Mouse (Mus musculus) thymus, postnatal 10 days (tissue): ENCODE measurements around the gene Pde10a.
"Not testable (repeated sequence)": the region's sequence is repeated elsewhere in the genome, so short reads cannot be mapped to it uniquely, and the experiment has no call there.

Experiments
- DNase-seq, 2 experiments: peaks; one replicate each; pipeline ENCODE4 v3.0.0; 2021; ENCODE audit warnings: low spot score in 2 of 2

Gene Pde10a

DNA sequence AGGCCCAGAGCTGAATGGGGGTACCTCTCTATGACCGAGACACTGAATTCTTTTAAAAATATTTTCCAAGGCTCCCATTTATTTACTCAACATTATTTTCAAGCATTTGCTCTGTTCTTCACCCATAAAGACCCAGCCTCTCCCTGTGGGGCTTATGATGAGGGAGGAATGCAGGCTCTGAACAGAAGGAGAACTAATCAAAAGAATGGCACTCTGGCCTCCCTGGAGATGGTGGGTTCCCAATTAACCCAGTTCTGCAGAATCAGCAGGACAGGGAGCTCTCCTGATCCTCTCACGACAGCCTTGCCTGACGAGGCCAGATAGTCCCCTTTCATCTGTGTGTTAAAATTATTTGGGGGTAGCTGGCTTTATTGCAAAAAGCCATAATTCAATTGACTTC lies 117.2 kb downstream of the Pde10a start:
- DNase-seq: no peak

DNA sequence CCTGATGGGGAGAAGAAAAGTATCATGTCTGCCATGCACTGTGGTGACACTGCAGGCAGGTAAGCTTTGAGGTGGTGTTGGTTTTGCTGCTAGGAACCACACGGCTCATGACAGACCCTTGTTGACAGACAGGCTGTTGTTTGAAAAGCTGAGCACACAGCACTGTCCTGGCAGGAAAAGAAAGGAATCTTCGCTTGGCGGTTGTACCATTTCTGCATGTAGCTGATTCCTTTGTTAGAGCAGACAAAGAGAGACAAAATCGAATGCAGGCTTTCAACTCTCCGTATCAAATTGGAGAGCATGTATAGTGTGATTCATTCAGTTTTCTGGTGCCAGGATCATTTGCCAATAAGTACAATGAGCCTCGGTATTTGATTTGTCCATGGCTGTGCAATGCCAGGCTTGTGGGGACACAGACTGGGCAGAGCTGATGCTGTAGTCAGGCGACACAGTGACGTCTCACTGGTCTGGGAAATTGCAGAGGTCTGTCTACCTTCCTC lies 122.2 kb downstream of the Pde10a start:
- DNase-seq: no peak

DNA sequence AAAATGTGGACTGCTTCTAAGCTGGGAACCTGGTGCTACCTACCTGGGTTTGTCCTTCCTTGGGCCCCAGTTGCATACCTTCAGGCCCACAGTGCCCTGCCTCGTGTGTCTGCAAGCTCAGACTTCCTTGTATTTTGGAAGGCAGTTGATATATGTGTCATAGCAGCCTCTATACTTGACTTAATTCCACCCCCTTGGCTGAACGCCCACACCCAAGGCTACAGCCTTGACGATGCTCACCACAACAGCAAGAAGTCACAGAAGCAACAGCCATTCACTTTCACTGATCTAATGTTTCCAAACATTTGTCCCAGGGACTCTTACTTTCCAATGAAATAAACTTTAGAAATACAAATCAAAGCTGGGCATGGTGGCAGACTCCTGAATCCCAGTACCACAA lies 123.1 kb downstream of the Pde10a start:
- no peak for DNase-seq

- DNase-seq: no peak
Observed at GRCm38 (mm10) chr17:8652681-8653262, 127.6 kb downstream of the Pde10a start.

- DNase-seq: no peak
Observed at GRCm38 (mm10) chr17:8657661-8658060, 132.5 kb downstream of the Pde10a start.

DNA sequence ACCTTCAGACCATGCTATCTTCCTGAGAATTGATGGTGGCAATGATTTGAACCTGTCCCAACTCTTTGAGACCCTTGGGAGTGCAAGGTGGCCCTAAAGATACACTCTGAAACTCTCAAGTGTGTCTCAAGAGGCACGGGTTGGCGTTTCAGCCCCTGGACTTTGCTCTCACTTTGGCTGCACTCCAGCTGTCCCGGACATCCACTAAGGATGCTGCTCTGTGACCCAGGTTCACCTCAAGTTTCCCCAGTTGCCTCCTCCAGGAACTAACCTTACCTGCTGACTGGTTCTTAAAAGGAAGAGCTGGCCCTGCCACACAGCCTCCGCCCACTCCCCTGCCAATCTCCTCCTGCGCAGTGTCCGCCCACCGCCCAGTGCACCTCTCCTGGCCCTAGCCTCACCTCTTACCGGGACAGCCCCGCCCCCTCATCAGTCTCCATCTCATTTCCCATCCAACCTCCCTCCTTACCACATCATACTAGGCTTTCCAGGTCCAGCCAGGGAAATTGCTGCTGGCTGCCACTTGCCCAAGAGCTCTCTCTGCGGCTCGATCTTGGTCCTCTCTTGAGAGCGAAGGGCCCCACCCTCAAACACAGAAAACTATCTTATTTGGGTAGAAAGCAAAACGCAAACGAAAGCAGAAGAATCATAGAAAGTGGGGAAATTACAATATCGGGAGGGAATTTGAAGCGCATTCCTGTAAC lies 133.7 kb downstream of the Pde10a start:
- DNase-seq: no peak

GRCm38 (mm10) chr17:8666912-8667311 lies 141.7 kb downstream of the Pde10a start:
- no peak for DNase-seq

GRCm38 (mm10) chr17:8674651-8675050 lies 149.5 kb downstream of the Pde10a start:
- no peak for DNase-seq

GRCm38 (mm10) chr17:8686356-8686755 lies 161.2 kb downstream of the Pde10a start:
- DNase-seq: no peak

DNA sequence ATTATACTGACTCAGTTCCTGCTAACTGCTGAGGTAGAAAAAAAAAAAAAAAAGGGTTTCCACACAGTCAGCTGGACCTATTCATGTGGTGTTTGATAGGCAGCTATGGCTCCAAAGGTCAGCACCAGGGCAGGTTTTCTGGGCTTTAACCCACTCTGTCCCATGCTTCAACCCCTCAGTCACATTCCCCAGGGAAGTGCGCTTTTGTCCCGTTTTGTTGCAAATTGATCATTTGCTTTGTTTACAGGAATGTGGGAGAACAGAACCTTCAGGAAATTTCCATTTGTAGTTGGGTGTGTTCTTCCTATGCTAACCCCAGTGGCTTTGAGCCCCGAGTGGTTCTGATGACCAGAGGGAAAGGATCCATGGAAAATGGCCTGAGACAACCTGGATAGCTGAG lies 162.9 kb downstream of the Pde10a start:
- DNase-seq: no peak

DNA sequence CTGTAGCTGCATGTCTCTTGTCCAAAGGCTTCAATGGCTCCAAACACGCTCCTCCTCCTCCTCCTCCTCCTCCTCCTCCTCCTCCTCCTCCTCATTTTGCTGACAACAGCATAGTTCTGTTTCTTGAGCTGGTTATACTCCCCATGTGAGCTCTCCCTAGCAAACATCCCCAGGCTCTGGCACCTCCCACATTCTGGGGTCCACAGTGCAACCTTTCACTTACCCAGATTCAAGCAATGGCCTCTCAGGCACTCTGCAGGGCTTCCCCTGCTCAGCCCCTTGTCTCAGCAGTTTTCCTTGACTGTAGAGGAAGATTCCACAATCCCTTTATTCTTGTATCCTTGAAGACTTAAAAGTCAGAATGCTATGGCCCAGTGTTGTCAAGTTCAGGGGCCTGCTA lies 173.1 kb downstream of the Pde10a start:
- DNase-seq: no peak

DNA sequence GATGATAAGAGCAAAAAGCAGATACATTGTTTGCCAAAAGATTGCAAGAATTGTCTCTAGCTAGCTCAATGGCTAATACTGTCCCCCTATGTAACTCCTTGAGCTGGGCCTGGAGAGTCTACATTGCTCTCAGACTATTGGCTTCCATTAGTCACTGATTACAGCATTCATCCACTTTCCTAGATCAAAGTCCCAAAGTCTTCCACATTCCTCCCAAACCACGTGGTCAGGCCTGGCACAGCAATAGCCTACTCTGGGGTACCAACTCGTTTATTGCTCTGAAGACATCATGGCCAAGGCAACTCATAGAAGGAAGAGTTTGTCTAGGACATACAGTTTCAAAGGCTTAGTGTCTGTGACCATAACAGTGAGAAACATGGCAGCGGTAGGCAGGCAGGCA lies 173.6 kb downstream of the Pde10a start:
- no peak for DNase-seq

DNA sequence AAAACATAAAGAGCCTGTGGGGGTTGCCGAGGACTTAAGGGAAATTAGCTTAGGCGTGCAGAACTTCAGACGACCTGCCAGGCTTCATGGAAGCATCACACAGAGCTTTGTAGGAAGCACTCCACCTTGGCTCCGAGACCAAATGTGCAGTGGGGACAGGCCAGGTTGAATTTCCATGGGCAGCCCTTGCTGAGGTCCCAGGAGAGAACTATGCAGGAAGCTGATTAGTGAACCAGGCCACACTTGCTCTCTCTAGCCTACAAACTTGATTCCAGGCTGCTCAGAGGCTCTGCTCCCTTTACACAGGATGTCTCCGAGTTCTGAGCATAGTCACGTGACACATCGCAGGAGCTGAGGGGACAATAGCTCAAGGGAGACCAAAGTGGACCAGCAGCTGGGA lies 175.9 kb downstream of the Pde10a start:
- DNase-seq: no peak

GRCm38 (mm10) chr17:8702503-8702902 lies 177.3 kb downstream of the Pde10a start:
- DNase-seq: no peak

DNA sequence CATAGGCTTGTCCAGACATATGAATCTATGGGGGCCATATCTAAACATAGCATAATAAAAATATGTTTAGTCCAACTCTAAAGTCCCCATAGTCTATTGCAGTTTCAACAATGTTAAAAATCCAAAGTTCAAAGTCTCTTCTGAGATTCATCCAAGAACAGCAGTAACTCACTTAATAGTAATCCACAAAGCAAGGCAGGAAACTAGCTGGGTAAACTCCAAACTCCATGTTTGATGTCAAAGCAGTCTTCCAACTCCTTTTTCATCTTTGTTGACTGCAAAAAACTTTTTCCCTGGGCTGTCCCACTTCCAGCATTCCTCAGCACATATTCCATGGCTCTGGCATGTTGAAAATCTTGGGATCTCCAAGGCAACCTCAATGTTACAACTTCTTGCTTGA lies 182.8 kb downstream of the Pde10a start:
- DNase-seq: no peak

- DNase-seq: not testable (repeated sequence)
Observed at GRCm38 (mm10) chr17:8712734-8713133, 187.6 kb downstream of the Pde10a start.

GRCm38 (mm10) chr17:8720961-8721360 lies 195.8 kb downstream of the Pde10a start:
- DNase-seq: no peak

GRCm38 (mm10) chr17:8724464-8724974 lies 199.3 kb downstream of the Pde10a start:
- no peak for DNase-seq

DNA sequence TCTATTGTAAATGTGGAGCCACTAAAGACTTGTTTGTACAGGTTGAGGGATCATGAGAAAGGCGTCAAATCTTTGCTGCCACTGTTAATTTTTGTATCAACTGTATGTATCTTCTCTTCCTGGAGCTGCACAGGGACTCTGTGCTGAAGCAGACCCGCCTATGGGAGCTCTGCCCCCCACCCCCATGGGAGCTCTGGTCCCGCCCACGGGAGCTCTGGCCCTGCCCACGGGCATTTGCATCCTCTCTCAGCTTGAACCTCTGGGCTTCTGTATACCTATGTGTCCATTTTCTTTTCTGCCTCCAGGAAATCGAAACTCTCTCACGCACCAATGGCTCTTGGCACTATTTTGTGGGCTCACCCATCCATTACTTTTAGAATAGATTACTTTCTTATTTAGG lies 203.5 kb downstream of the Pde10a start:
- DNase-seq: no peak

DNA sequence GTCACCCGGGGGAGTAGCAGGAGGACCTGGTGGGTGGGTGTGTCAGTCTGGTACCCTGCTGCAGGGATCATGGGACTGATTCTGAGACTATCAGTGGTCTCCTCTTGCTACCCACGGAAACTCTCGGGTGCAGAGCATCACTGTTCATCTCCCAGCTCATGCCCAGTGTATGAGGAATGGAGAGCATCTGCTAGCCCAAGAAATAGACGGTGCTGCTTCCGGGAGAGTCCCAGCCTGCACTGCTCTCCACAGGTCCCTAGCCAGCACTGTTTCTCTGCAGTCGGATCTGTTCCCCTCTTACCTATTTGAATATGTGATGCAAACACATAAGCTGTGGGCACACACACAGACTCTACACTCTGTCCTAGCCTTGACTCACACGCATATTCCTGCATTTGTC lies 204.6 kb downstream of the Pde10a start:
- no peak for DNase-seq

GRCm38 (mm10) chr17:8731073-8731472 lies 205.9 kb downstream of the Pde10a start:
- no peak for DNase-seq

DNA sequence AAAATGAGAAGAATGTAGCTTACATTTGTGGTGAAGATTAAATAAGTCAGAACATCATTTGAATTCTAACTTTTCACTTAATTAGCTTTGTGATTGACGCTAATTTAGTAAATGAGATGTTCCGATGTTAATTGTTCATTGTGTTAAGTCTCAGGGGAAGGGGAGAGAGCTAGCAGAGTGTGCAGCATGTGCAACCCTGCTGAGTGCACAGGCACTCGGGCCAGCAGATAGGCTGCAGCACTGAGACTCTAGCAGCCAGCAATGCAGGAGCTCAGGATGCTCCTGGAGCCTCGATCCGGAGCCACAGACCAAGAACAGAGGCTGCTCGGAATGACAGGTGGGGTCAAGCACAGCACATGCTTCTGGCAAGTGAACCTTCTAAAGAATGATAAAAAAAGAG lies 211.1 kb downstream of the Pde10a start:
- no peak for DNase-seq

GRCm38 (mm10) chr17:8742772-8743171 lies 217.6 kb downstream of the Pde10a start:
- DNase-seq: no peak
